Mouse (Mus musculus): ENCODE measurements at regions not wholly inside any gene's neighbourhood (a gene's known extent, or its start where the extent isn't known, plus 50 kb on each side); places are given as distances from the start of the nearest gene placed in this dataset.

GRCm38 (mm10) chr2:51278824-51279223 lies 129.9 kb upstream of the Rnd3 start:
- ChIA-PET POLR2A (no interaction called here), CTCF (no interaction called here)

GRCm38 (mm10) chr2:51278356-51278755 lies 129.4 kb upstream of the Rnd3 start:
- POLR2A ChIA-PET: no interaction called here
- CTCF ChIA-PET: interaction anchor here in 1 of 4 experiments (0.6 to 0.7 kb wide), 2 partner anchors 40 to 55 kb away, joined by 3 to 11 read pairs; no protein-coding TSS in a partner anchor

GRCm38 (mm10) chr2:51276591-51276990 lies 127.7 kb upstream of the Rnd3 start:
- CTCF ChIA-PET: interaction anchor here in 1 of 4 experiments (0.6 kb wide), 1 partner anchor 916 kb away, joined by 4 read pairs; no protein-coding TSS in a partner anchor
- POLR2A ChIA-PET: no interaction called here

DNA sequence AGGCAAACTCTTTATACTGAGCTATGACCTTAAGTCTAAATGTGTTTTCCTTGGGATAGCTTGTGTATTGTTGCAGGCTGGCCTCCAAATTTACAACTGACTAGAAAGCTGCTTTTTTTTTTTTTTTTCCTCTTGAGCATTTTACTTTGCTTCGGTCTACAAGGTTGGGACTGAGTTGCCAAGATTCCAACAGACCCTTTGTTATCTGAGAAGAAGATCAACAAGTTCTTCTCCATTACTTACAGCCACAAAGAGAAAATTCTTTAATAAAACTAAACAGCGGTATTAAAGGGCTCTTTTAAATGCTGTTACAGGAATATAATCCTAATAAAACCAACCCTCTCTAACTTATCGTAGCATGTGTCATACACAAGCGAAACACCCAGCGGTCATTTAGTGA lies 124.4 kb upstream of the Rnd3 start:
- CTCF ChIA-PET: no interaction called here
- POLR2A ChIA-PET: no interaction called here

- CTCF ChIA-PET: interaction anchor here in 1 of 4 experiments (0.7 kb wide), 1 partner anchor 40 kb away, joined by 4 read pairs; no protein-coding TSS in a partner anchor
- POLR2A ChIA-PET: no interaction called here
Observed at GRCm38 (mm10) chr2:51268532-51268931, 119.6 kb upstream of the Rnd3 start.

GRCm38 (mm10) chr2:51267662-51268061 lies 118.8 kb upstream of the Rnd3 start:
- ChIA-PET POLR2A (no interaction called here), CTCF (no interaction called here)

- ChIA-PET POLR2A (no interaction called here), CTCF (no interaction called here)
Observed at GRCm38 (mm10) chr2:51262506-51262905, 113.6 kb upstream of the Rnd3 start.

- CTCF ChIA-PET: no interaction called here
- POLR2A ChIA-PET: no interaction called here
Observed at GRCm38 (mm10) chr2:51250798-51251197, 101.9 kb upstream of the Rnd3 start.

DNA sequence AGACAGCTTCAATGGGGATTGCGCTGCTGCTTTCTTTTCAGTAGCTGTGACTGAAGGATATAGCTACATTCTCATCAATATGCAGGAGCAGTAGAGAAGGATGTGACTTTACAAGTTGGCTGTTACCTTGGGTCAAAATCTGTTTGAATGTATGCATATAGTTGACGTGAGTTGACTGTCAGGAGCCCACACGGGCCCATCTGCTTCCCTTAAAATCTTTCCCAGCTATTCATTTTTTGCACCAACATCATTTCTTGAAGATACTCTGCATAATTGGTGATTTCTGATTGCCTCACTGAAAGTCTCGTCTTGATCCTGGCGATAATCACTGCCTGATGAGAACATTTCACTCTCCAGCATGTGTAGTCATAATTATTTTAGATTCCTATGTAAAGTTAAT lies 92.7 kb upstream of the Rnd3 start:
- ChIA-PET CTCF (no interaction called here), POLR2A (no interaction called here)

GRCm38 (mm10) chr2:51240000-51240399 lies 91.1 kb upstream of the Rnd3 start:
- CTCF ChIA-PET: no interaction called here

GRCm38 (mm10) chr2:51238992-51239391 lies 90.1 kb upstream of the Rnd3 start:
- ChIA-PET POLR2A (interaction anchor here in 2 of 4 experiments (0.7 to 1.0 kb wide), 2 partner anchors 9 to 190 kb away, joined by 3 read pairs; no protein-coding TSS in a partner anchor), CTCF (interaction anchor here in 2 of 4 experiments (0.6 to 0.7 kb wide), 2 partner anchors 39 to 62 kb away, joined by 3 to 11 read pairs; no protein-coding TSS in a partner anchor)

More at GRCm38 (mm10) chr2:51240000-51240399, 91.1 kb upstream of the Rnd3 start:
- POLR2A ChIA-PET: interaction anchor here in 1 of 4 experiments (1.0 kb wide), 1 partner anchor 8 kb away, joined by 3 read pairs; no protein-coding TSS in a partner anchor

DNA sequence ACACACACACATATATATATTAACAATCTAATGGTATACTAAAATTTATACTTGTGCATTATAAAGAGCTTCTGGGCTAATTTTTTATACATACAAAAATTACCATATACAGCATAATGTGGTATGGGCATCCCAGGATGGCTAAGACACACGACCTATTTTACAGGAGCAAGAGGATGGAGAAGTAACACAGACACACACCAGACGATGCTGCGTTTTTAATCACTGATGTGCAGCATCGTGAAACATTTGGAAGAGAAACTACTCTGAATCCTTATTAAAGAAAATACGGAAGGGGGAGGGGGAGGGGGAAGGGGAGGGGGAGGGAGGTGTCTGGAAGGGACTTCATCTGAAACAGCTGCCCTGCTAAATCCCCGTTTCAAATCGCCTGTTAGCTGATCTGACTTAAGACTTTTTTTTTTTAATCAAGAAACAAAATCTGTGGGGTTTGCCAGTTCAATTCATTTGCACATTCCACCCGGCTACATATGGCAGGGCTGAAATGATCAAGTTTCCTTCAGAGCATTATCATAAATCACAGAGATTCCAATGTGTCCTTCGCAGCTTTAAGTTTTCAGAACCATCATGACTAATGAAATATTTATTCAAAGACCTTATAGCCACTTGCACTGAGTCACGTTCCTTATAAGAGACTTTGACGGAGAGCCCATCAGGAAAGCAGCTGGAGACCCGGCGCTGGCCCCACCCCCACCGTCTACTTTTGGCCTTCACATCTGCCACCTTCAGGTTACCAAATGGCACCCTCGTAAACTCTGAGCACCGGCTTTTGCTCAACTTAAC lies 89.4 kb upstream of the Rnd3 start:
- ChIA-PET POLR2A (interaction anchor here in 2 of 4 experiments (0.7 to 1.2 kb wide), 2 partner anchors 15 to 189 kb away, joined by 3 read pairs; no protein-coding TSS in a partner anchor), CTCF (interaction anchor here in 2 of 4 experiments (0.6 to 0.7 kb wide), 2 partner anchors 40 to 62 kb away, joined by 3 to 11 read pairs; no protein-coding TSS in a partner anchor)

- ChIA-PET CTCF (no interaction called here), POLR2A (interaction anchor here in 1 of 4 experiments (1.2 kb wide), 1 partner anchor 16 kb away, joined by 3 read pairs; no protein-coding TSS in a partner anchor)
Observed at GRCm38 (mm10) chr2:51237451-51237850, 88.5 kb upstream of the Rnd3 start.

- CTCF ChIA-PET: no interaction called here
Observed at GRCm38 (mm10) chr2:51236852-51237251, 87.9 kb upstream of the Rnd3 start.

DNA sequence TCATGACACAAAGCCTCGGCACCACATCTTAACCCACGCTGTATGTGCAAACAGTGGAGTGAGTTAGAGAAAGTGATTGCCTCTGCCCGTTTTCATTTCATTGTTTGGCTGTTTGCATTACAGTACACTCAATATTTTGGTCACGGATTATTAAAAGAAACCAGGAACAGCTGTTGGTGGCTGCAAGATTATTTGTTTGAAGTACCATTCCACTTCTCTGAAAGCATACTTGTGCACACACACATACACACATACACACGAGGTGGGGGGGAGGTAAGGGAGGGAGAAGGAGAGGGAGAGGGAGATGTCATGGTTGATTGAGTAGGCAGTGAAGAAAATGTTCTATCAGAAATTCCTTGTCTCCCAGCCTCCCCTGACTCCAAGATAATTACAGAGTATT lies 85.5 kb upstream of the Rnd3 start:
- CTCF ChIA-PET: interaction anchor here in 1 of 4 experiments (0.6 kb wide), 1 partner anchor 116 kb away, joined by 3 read pairs; no protein-coding TSS in a partner anchor

More at GRCm38 (mm10) chr2:51236852-51237251, 87.9 kb upstream of the Rnd3 start:
- POLR2A ChIA-PET: interaction anchor here in 1 of 4 experiments (0.6 kb wide), 1 partner anchor 680 kb away, joined by 3 read pairs; no protein-coding TSS in a partner anchor

DNA sequence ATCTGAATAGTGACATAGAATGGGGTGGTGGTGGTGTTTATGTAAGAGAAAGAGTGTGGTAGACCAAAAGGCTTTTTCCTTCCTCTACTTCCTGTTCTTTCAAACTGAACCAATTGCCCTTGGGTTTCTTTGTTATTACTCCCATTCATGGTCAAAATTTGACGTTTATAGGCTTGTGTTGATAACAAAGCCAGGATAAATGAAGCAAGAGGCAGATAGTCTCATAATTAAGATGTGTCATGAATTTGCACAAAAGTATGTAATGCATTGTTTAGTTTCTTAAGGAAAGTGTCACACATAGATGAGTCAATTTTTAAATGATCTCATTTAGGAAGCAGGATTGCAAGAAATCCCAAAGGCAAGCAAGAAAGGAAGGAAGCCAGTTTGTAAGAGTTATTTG lies 73.9 kb upstream of the Rnd3 start:
- ChIA-PET POLR2A (no interaction called here), CTCF (no interaction called here)

More for the DNA sequence above, 85.5 kb upstream of the Rnd3 start:
- POLR2A ChIA-PET: interaction anchor here in 1 of 4 experiments (0.6 to 1.4 kb wide), 3 partner anchors 9 to 185 kb away, joined by 3 read pairs; no protein-coding TSS in a partner anchor

GRCm38 (mm10) chr2:51219714-51220113 lies 70.8 kb upstream of the Rnd3 start:
- POLR2A ChIA-PET: interaction anchor here in 1 of 4 experiments (0.6 to 1.9 kb wide), 3 partner anchors 9 to 92 kb away, joined by 3 to 10 read pairs (median 4); no protein-coding TSS in a partner anchor
- CTCF ChIA-PET: no interaction called here

GRCm38 (mm10) chr2:51207150-51208022 lies 58.5 kb upstream of the Rnd3 start:
- ChIA-PET CTCF (no interaction called here), POLR2A (no interaction called here)

- ChIA-PET CTCF (interaction anchor here in 1 of 4 experiments (0.6 kb wide), 1 partner anchor 230 kb away, joined by 4 read pairs; no protein-coding TSS in a partner anchor), POLR2A (no interaction called here)
Observed at GRCm38 (mm10) chr2:51206332-51206731, 57.4 kb upstream of the Rnd3 start.
